Mouse (Mus musculus): ENCODE results near the gene Lrfn1.

The Lrfn1 gene

GRCm38 (mm10) chr7:28451531-28452360 lies at the start of gene Lrfn1:
TSS of gene Lrfn1 (plus strand) at chr7:28451980.
- DNase-seq: no peak

GRCm38 (mm10) chr7:28410841-28411475 lies 40.8 kb upstream of the Lrfn1 start:
- DNase-seq: peak; percentile 60 to 72

GRCm38 (mm10) chr7:28412826-28413225 lies 39.0 kb upstream of the Lrfn1 start:
- DNase-seq: no peak

GRCm38 (mm10) chr7:28417368-28417767 lies 34.4 kb upstream of the Lrfn1 start:
- DNase-seq: no peak

GRCm38 (mm10) chr7:28418096-28418670 lies 33.6 kb upstream of the Lrfn1 start:
- peak; percentile 57 to 75 for DNase-seq

GRCm38 (mm10) chr7:28419416-28419815 lies 32.4 kb upstream of the Lrfn1 start:
- DNase-seq: no peak

- DNase-seq: no peak
Observed at GRCm38 (mm10) chr7:28423018-28423417, 28.8 kb upstream of the Lrfn1 start.

- DNase-seq: no peak
Observed at GRCm38 (mm10) chr7:28427738-28428137, 24.0 kb upstream of the Lrfn1 start.

GRCm38 (mm10) chr7:28430512-28430911 lies 21.3 kb upstream of the Lrfn1 start:
- DNase-seq: no peak

GRCm38 (mm10) chr7:28432252-28432651 lies 19.5 kb upstream of the Lrfn1 start:
- DNase-seq: no peak

GRCm38 (mm10) chr7:28435660-28436259 lies 16.0 kb upstream of the Lrfn1 start:
- DNase-seq: peak in 1 of 2 experiments; percentile 36

GRCm38 (mm10) chr7:28436271-28436904 lies 15.4 kb upstream of the Lrfn1 start:
- peak; percentile 100 for DNase-seq

GRCm38 (mm10) chr7:28436932-28437570 lies 14.7 kb upstream of the Lrfn1 start, which contains the start of gene Gmfg:
TSS of gene Gmfg (plus strand) at chr7:28437447.
- DNase-seq: peak; percentile 90 to 92

GRCm38 (mm10) chr7:28437964-28438363 lies 13.8 kb upstream of the Lrfn1 start:
- DNase-seq: no peak

GRCm38 (mm10) chr7:28438771-28439170 lies 13.0 kb upstream of the Lrfn1 start:
- no peak for DNase-seq

- DNase-seq: peak; percentile 77 to 80
Observed at GRCm38 (mm10) chr7:28440739-28441138, 11.0 kb upstream of the Lrfn1 start.

GRCm38 (mm10) chr7:28441776-28442485 lies 9.8 kb upstream of the Lrfn1 start:
- no peak for DNase-seq

GRCm38 (mm10) chr7:28442688-28443087 lies 9.1 kb upstream of the Lrfn1 start:
- peak in 1 of 2 experiments; percentile 30 for DNase-seq

- no peak for DNase-seq
Observed at GRCm38 (mm10) chr7:28444344-28444974, 7.3 kb upstream of the Lrfn1 start.

GRCm38 (mm10) chr7:28446446-28446845 lies 5.3 kb upstream of the Lrfn1 start:
- peak; percentile 67 to 75 for DNase-seq
